Mouse (Mus musculus): ENCODE results near the gene Zfp13. TPM values are rescaled to one million over a fixed set of nuclear protein-coding genes. Genes with fewer than 3 reads are reported as not detected.

The Zfp13 gene
- total and polyA plus RNA-seq, 2 experiments from 2014 or later, result 23.6 to 47.0 TPM

- Histone ChIP-seq H3K36me3 (ENCODE audit: insufficient read depth) (peaks cover 33% of the 10 kb centered on the region), H3K4me3 (ENCODE audit: low read depth, low read length) (no peak overlapping the region), H3K27me3 (ENCODE audit: insufficient read depth, low read length) (no peaks in the 10 kb centered on the region), H3K9ac (no peak overlapping the region), H3K27ac (ENCODE audit: low read depth, low read length) (no peak overlapping the region), H3K4me2 (ENCODE audit: low read depth) (no peak overlapping the region), H3K9me3 (ENCODE audit: low read length) (no peaks in the 10 kb centered on the region), H3K4me1 (ENCODE audit: insufficient read depth) (no peaks in the 10 kb centered on the region)
- no peak for TF ChIP-seq CTCF (IDR thresholded peaks at IDR 0.05; ENCODE audit: low read depth)
- no peak for ATAC-seq
- no peak for DNase-seq
These were observed 45.0 kb downstream of the Zfp13 start for GRCm38 (mm10) chr17:23554321-23554720.

DNA sequence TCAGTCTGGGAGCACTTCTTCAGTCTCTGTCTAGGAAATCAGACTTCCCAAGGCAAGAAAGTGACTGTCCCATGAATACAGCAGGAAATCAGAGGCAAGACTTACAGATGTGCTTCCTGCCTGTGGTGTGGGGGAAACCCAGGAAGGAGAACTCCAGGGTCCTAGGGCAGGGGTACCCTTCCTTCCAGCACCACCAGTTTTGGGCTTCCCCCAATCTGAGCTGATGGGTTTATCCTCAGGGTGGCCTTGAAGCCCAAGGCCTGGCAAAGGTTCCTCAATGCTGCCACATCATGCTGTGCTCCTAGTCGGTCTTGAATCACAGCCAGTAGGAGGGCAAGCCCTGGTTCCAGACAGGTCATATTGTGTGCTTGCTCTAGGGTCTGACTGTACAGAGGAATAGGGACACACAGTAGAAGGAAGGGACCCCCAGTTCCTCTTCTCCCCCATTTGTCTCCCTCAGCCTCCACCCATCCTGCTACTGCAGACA, 45.6 kb downstream of the Zfp13 start:
- WGBS, result 70% methylated on average over 1 of the region's 1 CpGs
- Histone ChIP-seq H3K4me1 (ENCODE audit: insufficient read depth) (no peaks in the 10 kb centered on the region), H3K4me2 (ENCODE audit: low read depth) (no peak overlapping the region), H3K4me3 (ENCODE audit: low read depth, low read length) (no peak overlapping the region), H3K27ac (ENCODE audit: low read depth, low read length) (no peak overlapping the region), H3K27me3 (ENCODE audit: insufficient read depth, low read length) (no peaks in the 10 kb centered on the region), H3K9ac (no peak overlapping the region), H3K9me3 (ENCODE audit: low read length) (no peaks in the 10 kb centered on the region), H3K36me3 (ENCODE audit: insufficient read depth) (peaks cover 33% of the 10 kb centered on the region)
- no peak for TF ChIP-seq CTCF (IDR thresholded peaks at IDR 0.05; ENCODE audit: low read depth)
- ATAC-seq (no peak), DNase-seq (no peak)

DNA sequence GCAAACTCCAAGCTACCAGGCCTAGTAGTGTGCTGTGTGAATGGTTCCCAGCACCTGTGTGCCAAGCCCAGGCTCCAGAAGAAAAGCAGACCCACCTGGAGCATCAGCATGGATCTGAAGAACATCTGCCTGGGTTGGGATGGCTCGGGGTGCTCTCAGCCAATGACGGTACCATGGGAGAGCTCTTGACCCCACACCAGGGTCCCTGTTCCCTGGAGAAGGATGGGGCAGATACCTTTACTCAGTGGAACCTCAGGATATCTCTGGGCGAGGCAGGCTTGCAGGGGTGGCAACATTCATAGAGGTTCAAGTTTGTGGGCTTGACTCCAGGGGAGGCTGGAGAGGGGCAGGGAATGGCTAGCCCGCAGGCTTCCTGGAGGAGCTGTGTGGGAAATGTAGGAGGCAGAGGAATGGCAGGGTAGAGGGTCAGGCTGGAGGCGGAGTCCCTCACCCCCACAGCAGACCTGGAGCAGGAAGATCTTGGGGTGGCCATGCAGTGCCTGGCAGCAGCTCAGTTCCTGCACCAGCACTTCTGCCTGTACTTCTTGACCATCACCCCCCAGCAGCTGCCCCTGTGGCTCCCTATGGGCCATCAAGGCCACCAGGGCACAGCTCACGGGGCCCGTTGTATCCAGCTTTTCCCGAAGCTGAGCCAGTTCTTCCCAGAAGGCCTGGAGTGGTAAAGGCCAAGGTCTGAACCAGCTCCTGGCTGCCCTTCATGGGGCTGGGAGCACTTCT, 46.2 kb downstream of the Zfp13 start:
- H3K27me3 ChIP-seq (ENCODE audit: insufficient read depth, low read length), result no peaks in the 10 kb centered on the region
- no peaks in the 10 kb centered on the region for H3K4me1 ChIP-seq (ENCODE audit: insufficient read depth)
- ATAC-seq (no peak), DNase-seq (no peak)
- no peaks in the 10 kb centered on the region for H3K9me3 ChIP-seq (ENCODE audit: low read length)
- no peak for TF ChIP-seq CTCF (IDR thresholded peaks at IDR 0.05; ENCODE audit: low read depth)
- H3K4me2 ChIP-seq (ENCODE audit: low read depth), result no peak overlapping the region
- H3K27ac ChIP-seq (ENCODE audit: low read depth, low read length), result no peak overlapping the region
- H3K9ac ChIP-seq, result no peak overlapping the region
- H3K36me3 ChIP-seq (ENCODE audit: insufficient read depth), result peaks cover 30% of the 10 kb centered on the region
- 86% methylated on average over 8 of the region's 8 CpGs for WGBS
- no peak overlapping the region for H3K4me3 ChIP-seq (ENCODE audit: low read depth, low read length)

DNA sequence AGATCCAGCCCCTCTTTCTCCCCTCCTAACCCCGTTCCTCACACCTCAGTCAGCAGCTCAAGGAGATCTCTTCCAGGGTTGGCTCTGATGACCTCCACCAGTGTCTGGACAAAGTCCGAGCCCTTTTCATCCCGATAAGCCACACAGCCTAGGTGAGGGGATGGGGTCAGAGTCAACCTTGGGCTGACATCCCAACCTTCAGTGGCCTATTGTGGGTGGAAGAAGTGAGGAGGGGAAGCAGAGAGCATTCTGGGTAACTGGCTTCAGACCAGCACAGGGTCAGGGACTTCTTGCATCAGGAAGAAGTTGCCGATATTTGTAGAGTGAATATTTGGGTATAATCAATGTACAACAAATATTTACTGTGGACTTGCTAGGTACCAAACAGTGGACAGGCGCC, 47.3 kb downstream of the Zfp13 start:
- peaks cover 20% of the 10 kb centered on the region for H3K36me3 ChIP-seq (ENCODE audit: insufficient read depth)
- WGBS, result 61% methylated on average over 5 of the region's 5 CpGs
- H3K27ac ChIP-seq (ENCODE audit: low read depth, low read length), result no peak overlapping the region
- H3K4me1 ChIP-seq (ENCODE audit: insufficient read depth), result no peaks in the 10 kb centered on the region
- no peaks in the 10 kb centered on the region for H3K9me3 ChIP-seq (ENCODE audit: low read length)
- DNase-seq (no peak), ATAC-seq (no peak)
- no peak overlapping the region for H3K4me2 ChIP-seq (ENCODE audit: low read depth)
- H3K4me3 ChIP-seq (ENCODE audit: low read depth, low read length), result no peak overlapping the region
- H3K27me3 ChIP-seq (ENCODE audit: insufficient read depth, low read length), result no peaks in the 10 kb centered on the region
- H3K9ac ChIP-seq, result no peak overlapping the region
- no peak for TF ChIP-seq CTCF (IDR thresholded peaks at IDR 0.05; ENCODE audit: low read depth)

DNA sequence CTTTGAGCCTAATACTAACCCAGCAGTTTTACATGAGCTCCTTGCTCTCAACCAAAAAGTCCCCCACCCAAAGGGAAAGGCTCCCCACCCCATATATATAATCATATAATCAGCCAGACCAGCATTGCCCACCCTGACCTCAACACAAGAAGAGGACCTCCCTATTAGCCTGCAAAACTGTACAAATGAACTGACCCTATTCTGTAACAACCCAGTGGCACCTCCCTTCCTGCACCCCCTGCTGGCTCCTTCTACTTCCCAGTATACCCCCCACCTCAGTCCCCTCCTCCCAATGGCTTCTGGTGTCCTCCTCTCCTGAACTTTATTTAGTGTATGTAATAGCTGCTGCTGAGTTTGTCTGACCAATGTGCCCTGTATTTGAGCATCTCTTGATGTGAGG, 47.9 kb downstream of the Zfp13 start:
- TF ChIP-seq CTCF (IDR thresholded peaks at IDR 0.05; ENCODE audit: low read depth), result peak; percentile 28; the same call in 1 of the 2 replicates
- ATAC-seq (no peak), DNase-seq (no peak)
- H3K9ac ChIP-seq, result peak overlapping the region; percentile 57
- H3K4me3 ChIP-seq (ENCODE audit: low read depth, low read length), result peak overlapping the region; percentile 62
- H3K36me3 ChIP-seq (ENCODE audit: insufficient read depth), result peaks cover 16% of the 10 kb centered on the region
- no peaks in the 10 kb centered on the region for H3K4me1 ChIP-seq (ENCODE audit: insufficient read depth)
- no peaks in the 10 kb centered on the region for H3K9me3 ChIP-seq (ENCODE audit: low read length)
- H3K27me3 ChIP-seq (ENCODE audit: insufficient read depth, low read length), result no peaks in the 10 kb centered on the region
- H3K27ac ChIP-seq (ENCODE audit: low read depth, low read length), result peak overlapping the region; percentile 82
- H3K4me2 ChIP-seq (ENCODE audit: low read depth), result peak overlapping the region; percentile 76

GRCm38 (mm10) chr17:23550856-23551255, 48.4 kb downstream of the Zfp13 start:
- peak; percentile 5; the same call in 1 of the 2 replicates for ATAC-seq
- TF ChIP-seq CTCF (IDR thresholded peaks at IDR 0.05; ENCODE audit: low read depth), result no peak

GRCm38 (mm10) chr17:23550188-23550791, 49.0 kb downstream of the Zfp13 start:
- Histone ChIP-seq H3K36me3 (ENCODE audit: insufficient read depth) (peaks cover 4% of the 10 kb centered on the region; the same call in 1 of the 2 replicates), H3K9me3 (ENCODE audit: low read length) (no peaks in the 10 kb centered on the region), H3K4me3 (ENCODE audit: low read depth, low read length) (peak overlapping the region; percentile 62), H3K4me2 (ENCODE audit: low read depth) (peak overlapping the region; percentile 76), H3K4me1 (ENCODE audit: insufficient read depth) (no peaks in the 10 kb centered on the region), H3K9ac (peak overlapping the region; percentile 57), H3K27ac (ENCODE audit: low read depth, low read length) (peak overlapping the region; percentile 82), H3K27me3 (ENCODE audit: insufficient read depth, low read length) (no peaks in the 10 kb centered on the region)
- DNase-seq (peak; percentile 98), ATAC-seq (peak; percentile 80)
- no peak for TF ChIP-seq CTCF (IDR thresholded peaks at IDR 0.05; ENCODE audit: low read depth)
- WGBS, result 2% methylated on average over 22 of the region's 22 CpGs

More at GRCm38 (mm10) chr17:23550856-23551255, 48.4 kb downstream of the Zfp13 start:
- H3K4me2 ChIP-seq (ENCODE audit: low read depth), result peak overlapping the region; percentile 76
- H3K36me3 ChIP-seq (ENCODE audit: insufficient read depth), result peaks cover 10% of the 10 kb centered on the region
- no peaks in the 10 kb centered on the region for H3K27me3 ChIP-seq (ENCODE audit: insufficient read depth, low read length)
- H3K9me3 ChIP-seq (ENCODE audit: low read length), result no peaks in the 10 kb centered on the region
- H3K4me1 ChIP-seq (ENCODE audit: insufficient read depth), result no peaks in the 10 kb centered on the region
- H3K27ac ChIP-seq (ENCODE audit: low read depth, low read length), result peak overlapping the region; percentile 82
- DNase-seq, result no peak
- H3K4me3 ChIP-seq (ENCODE audit: low read depth, low read length), result peak overlapping the region; percentile 62
- peak overlapping the region; percentile 57 for H3K9ac ChIP-seq
- WGBS, result 3% methylated on average over 15 of the region's 15 CpGs

Data from forebrain, postnatal 0 days (tissue).